Mouse (Mus musculus): Measurements from ENCODE around the gene Pdcd1lg2.

Pdcd1lg2 gene

GRCm38 (mm10) chr19:29410619-29411018 is at the start of gene Pdcd1lg2:
TSS of gene Pdcd1lg2 (plus strand) at chr19:29410919.
- no peak for DNase-seq

- DNase-seq = peak; percentile 91 to 92
Observed at GRCm38 (mm10) chr19:29361468-29362130, 49.1 kb upstream of the Pdcd1lg2 start.

- DNase-seq = no peak
Observed at GRCm38 (mm10) chr19:29362173-29362930, 48.4 kb upstream of the Pdcd1lg2 start.

- no peak for DNase-seq
Observed at GRCm38 (mm10) chr19:29363557-29363956, 47.2 kb upstream of the Pdcd1lg2 start.

GRCm38 (mm10) chr19:29364076-29364475 is 46.6 kb upstream of the Pdcd1lg2 start:
- no peak for DNase-seq

- no peak for DNase-seq
Observed at GRCm38 (mm10) chr19:29365105-29365504, 45.6 kb upstream of the Pdcd1lg2 start.

GRCm38 (mm10) chr19:29366226-29366968 is 44.3 kb upstream of the Pdcd1lg2 start:
- DNase-seq = no peak

- peak; percentile 78 to 83 for DNase-seq
Observed at GRCm38 (mm10) chr19:29366969-29367622, 43.6 kb upstream of the Pdcd1lg2 start, which contains the start of the genes Plgrkt and Cd274. TSS of gene Plgrkt (minus strand) at chr19:29367390. TSS of gene Cd274 (plus strand) at chr19:29367455.

- no peak for DNase-seq
Observed at GRCm38 (mm10) chr19:29368041-29368440, 42.7 kb upstream of the Pdcd1lg2 start.

- DNase-seq = no peak
Observed at GRCm38 (mm10) chr19:29368671-29369309, 41.9 kb upstream of the Pdcd1lg2 start.

- DNase-seq = no peak
Observed at GRCm38 (mm10) chr19:29370112-29370511, 40.6 kb upstream of the Pdcd1lg2 start.

- DNase-seq = no peak
Observed at GRCm38 (mm10) chr19:29370545-29371283, 40.0 kb upstream of the Pdcd1lg2 start.

GRCm38 (mm10) chr19:29371284-29372081 is 39.2 kb upstream of the Pdcd1lg2 start:
- DNase-seq = no peak

GRCm38 (mm10) chr19:29372138-29372537 is 38.6 kb upstream of the Pdcd1lg2 start:
- no peak for DNase-seq

GRCm38 (mm10) chr19:29372621-29373020 is 38.1 kb upstream of the Pdcd1lg2 start:
- no peak for DNase-seq

- no peak for DNase-seq
Observed at GRCm38 (mm10) chr19:29373438-29373837, 37.3 kb upstream of the Pdcd1lg2 start.

GRCm38 (mm10) chr19:29374947-29375346 is 35.8 kb upstream of the Pdcd1lg2 start:
- DNase-seq = no peak

GRCm38 (mm10) chr19:29376382-29376781 is 34.3 kb upstream of the Pdcd1lg2 start:
- no peak for DNase-seq

GRCm38 (mm10) chr19:29379839-29380603 is 30.7 kb upstream of the Pdcd1lg2 start:
- DNase-seq = no peak

- DNase-seq = no peak
Observed at GRCm38 (mm10) chr19:29383368-29383767, 27.4 kb upstream of the Pdcd1lg2 start.

All from kidney, adult 8-10 months (tissue).